Comparison of ENCODE assay signal across 11 mouse cellular contexts in genomic region chr7:43305235-43305634, GRCm38 (mm10). TPM values are rescaled to one million over a fixed set of nuclear protein-coding genes. Genes with fewer than 3 reads are reported as not detected.
DNase-seq lines count a peak whose midpoint lies in the region; ATAC-seq and TF ChIP-seq lines count a peak whose summit lies in the region.
"Had no signal": no experiment of that assay in that cellular context is flagged by ENCODE, and none has a peak within 500 bp of the region (broad histone marks: within the 10 kb centered on the region; RNA-seq: fewer than 3 reads in every experiment).

No protein-coding gene starts in this region.

- peak overlapping the region; percentile 87 for H3K27ac ChIP-seq in bone marrow macrophage, adult 2 months (ENCODE audit: insufficient read depth, low read depth, low read length)
- peak overlapping the region; percentile 91 for H3K27ac ChIP-seq in heart, embryonic 15.5 days
- peak overlapping the region; percentile 51; the same call in 1 of the 2 replicates for H3K27ac ChIP-seq in liver, embryonic 12.5 days
- H3K27ac ChIP-seq: hindbrain, embryonic 13.5 days had no signal

- H3K9me3 ChIP-seq in heart, embryonic 15.5 days (replicated peaks): no peaks in the 10 kb centered on the region
- no peaks in the 10 kb centered on the region for H3K9me3 ChIP-seq in liver, embryonic 12.5 days (replicated peaks)
- H3K9me3 ChIP-seq: G1E; hindbrain, embryonic 13.5 days had no signal

- H3K9ac ChIP-seq in heart, embryonic 15.5 days: peak overlapping the region; percentile 38; the same call in 1 of the 2 replicates
- H3K9ac ChIP-seq in liver, embryonic 12.5 days: no peak overlapping the region
- H3K9ac ChIP-seq: hindbrain, embryonic 13.5 days had no signal

- peaks cover 50% of the 10 kb centered on the region for H3K4me1 ChIP-seq in bone marrow macrophage, adult 2 months (ENCODE audit: control insufficient read depth, insufficient read depth, low read length)
- peaks cover 16% of the 10 kb centered on the region for H3K4me1 ChIP-seq in heart, embryonic 15.5 days (replicated peaks)
- peaks cover 42% of the 10 kb centered on the region for H3K4me1 ChIP-seq in liver, embryonic 12.5 days
- H3K4me1 ChIP-seq: hindbrain, embryonic 13.5 days had no signal

- WGBS in heart, embryonic 15.5 days: 43% methylated on average over 3 of the region's 3 CpGs
- 41% methylated on average over 3 of the region's 3 CpGs for WGBS in liver, embryonic 12.5 days (ENCODE audit: insufficient replicate concordance)

- ATAC-seq in heart, embryonic 15.5 days (replicated peaks; ENCODE audit: insufficient number of reproducible peaks, insufficient read depth, low FRiP score, low read depth): peak; percentile 70; the same call in 1 of the 2 replicates
- ATAC-seq in liver, embryonic 12.5 days: no peak

- no peaks in the 10 kb centered on the region for H3K27me3 ChIP-seq in heart, embryonic 15.5 days
- H3K27me3 ChIP-seq in liver, embryonic 12.5 days (replicated peaks): no peaks in the 10 kb centered on the region
- H3K27me3 ChIP-seq: hindbrain, embryonic 13.5 days had no signal

- no peak for TF ChIP-seq CTCF in bone marrow macrophage, adult 2 months (IDR thresholded peaks at IDR 0.05; ENCODE audit: low read depth, low read length)

- H3K36me3 ChIP-seq in heart, embryonic 15.5 days: peaks cover 55% of the 10 kb centered on the region
- peaks cover 81% of the 10 kb centered on the region for H3K36me3 ChIP-seq in liver, embryonic 12.5 days

- peak; percentile 43 for DNase-seq in 416B (ENCODE audit: low read depth)
- no peak for DNase-seq in embryo, embryonic 10.5 days (ENCODE audit: low spot score)
- no peak for DNase-seq in urinary bladder, postnatal 4 days (ENCODE audit: low spot score in 2 of 2)
- DNase-seq in spleen, adult 12 weeks (ENCODE audit: low spot score): no peak
- DNase-seq: spleen, adult 18-20 months; thymus, postnatal 36 days had no signal

- peak overlapping the region; percentile 39 for H3K4me3 ChIP-seq in bone marrow macrophage, adult 2 months (ENCODE audit: insufficient read depth, low read length)
- H3K4me3 ChIP-seq in heart, embryonic 15.5 days: no peak overlapping the region
- no peak overlapping the region for H3K4me3 ChIP-seq in liver, embryonic 12.5 days
- H3K4me3 ChIP-seq: hindbrain, embryonic 13.5 days had no signal

- TF ChIP-seq POLR2A in bone marrow macrophage, adult 2 months (IDR thresholded peaks at IDR 0.05; ENCODE audit: borderline replicate concordance, low read depth, low read length): no peak

- peak overlapping the region; percentile 54 for H3K4me2 ChIP-seq in heart, embryonic 15.5 days
- peak overlapping the region; percentile 22 for H3K4me2 ChIP-seq in liver, embryonic 12.5 days
- H3K4me2 ChIP-seq: hindbrain, embryonic 13.5 days had no signal

RNA-seq across cellular contexts. Expression of gene Zfp715, which starts 7.9 kb away (rescaled TPM):
- polyA plus RNA-seq in bone marrow macrophage, adult 2 months (2012; ENCODE audit: insufficient read depth, insufficient read length, missing spikeins): 29.9 and 33.0 TPM in 2 replicates
- 9.0 and 10.1 TPM in 2 replicates for polyA plus RNA-seq in heart, embryonic 15.5 days (2015; fragmentation: Nextera tagmentation; extraction: Ambion mirVana)
- polyA plus RNA-seq in liver, embryonic 12.5 days (2016; fragmentation: Nextera tagmentation; extraction: Ambion mirVana): 7.0 and 7.2 TPM in 2 replicates

RNA-seq across cellular contexts. Expression of gene Siglecf, which starts 45.9 kb away (rescaled TPM):
- polyA plus RNA-seq in bone marrow macrophage, adult 2 months (2012; ENCODE audit: insufficient read depth, insufficient read length, missing spikeins): 0.59 TPM in 1 of 2 replicates, not detected in the other
- polyA plus RNA-seq in heart, embryonic 15.5 days (2015; fragmentation: Nextera tagmentation; extraction: Ambion mirVana): 0.13 and 0.46 TPM in 2 replicates
- polyA plus RNA-seq in liver, embryonic 12.5 days (2016; fragmentation: Nextera tagmentation; extraction: Ambion mirVana): 2.4 and 2.7 TPM in 2 replicates
